Comparison of ENCODE assay signal across 7 mouse cellular contexts in the genomic region with DNA sequence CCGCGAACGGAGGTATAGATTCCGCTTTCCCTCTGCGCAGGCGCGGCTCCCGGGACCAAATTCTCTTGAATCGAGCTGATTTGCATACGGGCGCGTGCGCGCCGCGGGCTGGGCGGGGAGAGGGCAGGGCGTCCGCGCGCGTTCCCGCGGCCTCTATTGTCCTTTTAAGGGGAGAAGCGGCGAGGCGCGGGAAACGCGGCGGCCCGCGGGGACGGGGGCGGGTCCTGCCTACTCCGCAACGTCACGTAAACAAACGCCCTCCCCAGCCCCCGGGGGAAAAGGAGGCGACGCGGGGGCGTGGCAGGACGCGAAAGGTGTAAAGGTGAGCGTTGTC. TPM values are rescaled to one million over a fixed set of nuclear protein-coding genes. Genes with fewer than 3 reads are reported as not detected.
A peak's percentile ranks its signal among the peaks of the same experiment; 100 is the strongest.
DNase-seq lines count a peak whose midpoint lies in the region; ATAC-seq lines count a peak whose summit lies in the region.

Gene Sinhcaf, minus strand, starts transcription at position 59 of the 334 bp plus-strand sequence.

- peak within 1 kb of the TSS; percentile 80 for H3K4me2 ChIP-seq in intestine, embryonic 15.5 days (replicated peaks)

- H3K36me3 ChIP-seq in intestine, embryonic 15.5 days = no peaks in the 10 kb centered on the region
- peaks cover 19% of the 10 kb centered on the region for H3K36me3 ChIP-seq in midbrain, embryonic 10.5 days

- DNase-seq in adrenal gland, adult 2 months = peak; percentile 99
- DNase-seq in embryo, embryonic 11.5 days (ENCODE audit: low read depth, low spot score) = peak; percentile 100
- DNase-seq in gastrocnemius, postnatal 36 days = peak; percentile 94 to 96
- DNase-seq in left cerebral cortex, postnatal 25 days (ENCODE audit: low spot score in 2 of 2) = peak; percentile 94 to 97
- DNase-seq in midbrain, embryonic 10.5 days (ENCODE audit: low spot score) = peak; percentile 99
- DNase-seq in right cerebral cortex, postnatal 4 days = peak; percentile 95

- intact Hi-C loops in gastrocnemius, postnatal 36 days (cut with DNase I) = loop anchor here (2.0 to 10.0 kb wide), 2 partner anchors 154 to 358 kb away; partner anchors contain the start of genes Dennd5b and Resf1
- intact Hi-C loops in left cerebral cortex, postnatal 25 days (cut with DNase I) = loop anchor here (5.0 kb wide), 1 partner anchor 156 kb away; the partner anchor contains the start of gene Dennd5b

- H3K4me1 ChIP-seq in intestine, embryonic 15.5 days (replicated peaks) = 0 out of 2 replicates have a peak, but pooled peaks cover 9% of the 10 kb centered on the region
- peaks cover 35% of the 10 kb centered on the region for H3K4me1 ChIP-seq in midbrain, embryonic 10.5 days

- H3K9me3 ChIP-seq in intestine, embryonic 15.5 days = no peaks in the 10 kb centered on the region
- no peaks in the 10 kb centered on the region for H3K9me3 ChIP-seq in midbrain, embryonic 10.5 days (replicated peaks)

- under 1% methylated on average over 43 of the region's 47 CpGs for WGBS in intestine, embryonic 15.5 days
- under 1% methylated on average over 47 of the region's 47 CpGs for WGBS in midbrain, embryonic 10.5 days

- peak within 1 kb of the TSS; percentile 86 for H3K4me3 ChIP-seq in intestine, embryonic 15.5 days (replicated peaks)
- H3K4me3 ChIP-seq in midbrain, embryonic 10.5 days = peak within 1 kb of the TSS; percentile 79

- H3K27me3 ChIP-seq in intestine, embryonic 15.5 days (replicated peaks) = no peaks in the 10 kb centered on the region
- no peaks in the 10 kb centered on the region for H3K27me3 ChIP-seq in midbrain, embryonic 10.5 days (ENCODE audit: low read depth, poor library complexity, severe bottlenecking)

- peak within 1 kb of the TSS; percentile 96 for H3K27ac ChIP-seq in intestine, embryonic 15.5 days
- peak within 1 kb of the TSS; percentile 99 for H3K27ac ChIP-seq in midbrain, embryonic 10.5 days (replicated peaks)

- ATAC-seq in intestine, embryonic 15.5 days = peak; percentile 92

- H3K9ac ChIP-seq in intestine, embryonic 15.5 days = peak within 1 kb of the TSS; percentile 83

RNA-seq across cellular contexts. Expression of gene Sinhcaf, which starts in this region (rescaled TPM):
- total RNA-seq in adrenal gland, adult 2 months (2021) = 10 to 100 TPM; 19.8 to 21.4 TPM
- 1.2 and 1.5 TPM in 2 replicates for polyA plus RNA-seq in adrenal gland, adult 2 months (2012; rRNA removed)
- 1 to 10 TPM in 1 of 2 experiments, under 1 TPM in 1; 0.54 to 1.3 TPM for total RNA-seq in gastrocnemius, postnatal 36 days (2021)
- 96.9 and 106 TPM in 2 replicates for polyA plus RNA-seq in intestine, embryonic 15.5 days (2015; fragmentation: Nextera tagmentation; extraction: Ambion mirVana)
- 1 to 10 TPM; 3.1 to 3.8 TPM for total RNA-seq in left cerebral cortex, postnatal 25 days (2021)
- 322 and 341 TPM in 2 replicates for polyA plus RNA-seq in midbrain, embryonic 10.5 days (2016; fragmentation: Nextera tagmentation; extraction: Ambion mirVana)

Comparison
In these comparisons a context has a peak if more than half of its experiments do, and no peak if none do; other contexts are left out.
1. Peak in every context shown above with its lines: DNase-seq, ATAC-seq, H3K4me3 ChIP-seq and H3K27ac ChIP-seq.
2. RNA of gene Sinhcaf (total RNA-seq): 19.8 to 21.4 TPM in adrenal gland, adult 2 months; 3.1 to 3.8 TPM in left cerebral cortex, postnatal 25 days and 0.54 to 1.3 TPM in gastrocnemius, postnatal 36 days; every median in the first group is over 4 times any median in the second.
3. RNA of gene Sinhcaf (polyA plus RNA-seq): 322 to 341 TPM in midbrain, embryonic 10.5 days and 96.9 to 106 TPM in intestine, embryonic 15.5 days; 1.2 to 1.5 TPM in adrenal gland, adult 2 months; every median in the first group is over 10 times any median in the second.